Mouse (Mus musculus): ENCODE measurements at regions not wholly inside any gene's neighbourhood (a gene's known extent, or its start where the extent isn't known, plus 50 kb on each side); places are given as distances from the start of the nearest gene placed in this dataset.
A peak's percentile ranks its signal among the peaks of the same experiment; 100 is the strongest.

- Histone ChIP-seq H3K79me2 (replicated peaks; ENCODE audit: control insufficient read depth, extremely low read depth, insufficient read depth, poor library complexity, severe bottlenecking) (no peaks in the 10 kb centered on the region), H3K27me3 (replicated peaks) (no peaks in the 10 kb centered on the region), H3K4me2 (ENCODE audit: insufficient read depth, low read depth, poor library complexity, severe bottlenecking) (peak overlapping the region; percentile 34; the same call in 1 of the 2 replicates), H3K4me1 (ENCODE audit: control insufficient read depth in 1 of 2, insufficient read depth in 2 of 2) (peaks cover 11 to 58% of the 10 kb centered on the region in 2 experiments; a peak in 3 of 4 replicates), H3K9me3 (replicated peaks; ENCODE audit: low read length) (no peaks in the 10 kb centered on the region), H3K36me3 (replicated peaks in 1 of 2; ENCODE audit: control insufficient read depth in 1 of 2, insufficient read depth in 1 of 2, low read length in 1 of 2) (no peaks in the 10 kb centered on the region), H3K4me3 (replicated peaks in 1 of 3; ENCODE audit: low read depth in 2 of 3, low read length in 2 of 3, poor library complexity in 1 of 3) (no peak overlapping the region), H3K9ac (ENCODE audit: insufficient read depth, low read depth) (no peak overlapping the region), H3K27ac (ENCODE audit: insufficient read depth, low read depth) (no peak overlapping the region)
- dilution Hi-C loops (cut with MboI; ENCODE audit: extremely low pct_ligation_motif_present, extremely low pct_unique_long_range_greater_than_20kb, low sequenced_read_pairs) (no loop called here), in situ Hi-C loops (cut with MboI; ENCODE audit: low pct_ligation_motif_present, low pct_unique_long_range_greater_than_20kb, low sequenced_read_pairs) (no loop called here)
- TF ChIP-seq TCF12 (IDR thresholded peaks at IDR 0.05; ENCODE audit: low read depth, low read length) (no peak), KAT2A (IDR thresholded peaks at IDR 0.05; ENCODE audit: insufficient replicate concordance, low read length) (no peak), MAX (IDR thresholded peaks at IDR 0.05; ENCODE audit: low read length) (no peak), MXI1 (IDR thresholded peaks at IDR 0.05; ENCODE audit: low read depth, low read length) (no peak), ZC3H11A (IDR thresholded peaks at IDR 0.05; ENCODE audit: low read depth, low read length) (no peak), RCOR1 (conservative IDR thresholded peaks at IDR 0.05; ENCODE audit: low read depth, low read length) (no peak), ELF1 (IDR thresholded peaks at IDR 0.05; ENCODE audit: low read depth, low read length) (no peak), E2F4 (IDR thresholded peaks at IDR 0.05; ENCODE audit: insufficient replicate concordance, low read depth, low read length) (no peak), JUN (IDR thresholded peaks at IDR 0.05; ENCODE audit: insufficient read depth, low read depth, low read length) (no peak), SMC3 (IDR thresholded peaks at IDR 0.05; ENCODE audit: low read depth, low read length) (no peak), NELFE (IDR thresholded peaks at IDR 0.05; ENCODE audit: low read depth, low read length) (no peak), POLR2AphosphoS2 (IDR thresholded peaks at IDR 0.05; ENCODE audit: low read depth, low read length) (no peak)
- DNase-seq (ENCODE audit: extremely low read depth): peak; percentile 18
Measured at GRCm38 (mm10) chr17:83158652-83159051, 56.4 kb upstream of the Pkdcc start.

GRCm38 (mm10) chr17:83159634-83160033 is 55.5 kb upstream of the Pkdcc start:
- H3K27ac ChIP-seq (ENCODE audit: insufficient read depth, low read depth): no peak overlapping the region
- in situ Hi-C loops (cut with MboI; ENCODE audit: low pct_ligation_motif_present, low pct_unique_long_range_greater_than_20kb, low sequenced_read_pairs): no loop called here
- no peaks in the 10 kb centered on the region for H3K9me3 ChIP-seq (replicated peaks; ENCODE audit: low read length)
- no peaks in the 10 kb centered on the region for H3K36me3 ChIP-seq (replicated peaks in 1 of 2; ENCODE audit: control insufficient read depth in 1 of 2, insufficient read depth in 1 of 2, low read length in 1 of 2)
- H3K4me2 ChIP-seq (ENCODE audit: insufficient read depth, low read depth, poor library complexity, severe bottlenecking): no peak overlapping the region
- TF ChIP-seq JUND (conservative IDR thresholded peaks at IDR 0.05; ENCODE audit: low read depth, low read length) (no peak), SMC3 (IDR thresholded peaks at IDR 0.05; ENCODE audit: low read depth, low read length) (no peak), MAFK (IDR thresholded peaks at IDR 0.05; ENCODE audit: insufficient replicate concordance, low read length) (no peak), TCF12 (IDR thresholded peaks at IDR 0.05; ENCODE audit: low read depth, low read length) (no peak), ZKSCAN1 (IDR thresholded peaks at IDR 0.05; ENCODE audit: borderline replicate concordance, low read depth, low read length) (no peak), NELFE (IDR thresholded peaks at IDR 0.05; ENCODE audit: low read depth, low read length) (no peak), ZC3H11A (IDR thresholded peaks at IDR 0.05; ENCODE audit: low read depth, low read length) (no peak), RAD21 (IDR thresholded peaks at IDR 0.05; ENCODE audit: low read depth, low read length) (no peak), POLR2A (IDR thresholded peaks at IDR 0.05; ENCODE audit: low read depth, low read length) (no peak), ELF1 (IDR thresholded peaks at IDR 0.05; ENCODE audit: low read depth, low read length) (no peak), USF1 (IDR thresholded peaks at IDR 0.05; ENCODE audit: low read depth, low read length) (no peak), UBTF (IDR thresholded peaks at IDR 0.05; ENCODE audit: low read depth, low read length) (no peak), ZMIZ1 (IDR thresholded peaks at IDR 0.05; ENCODE audit: low read depth, low read length) (no peak), MAX (IDR thresholded peaks at IDR 0.05; ENCODE audit: low read length) (no peak), HCFC1 (IDR thresholded peaks at IDR 0.05; ENCODE audit: low read depth, low read length) (no peak), RCOR1 (conservative IDR thresholded peaks at IDR 0.05; ENCODE audit: low read depth, low read length) (no peak), KAT2A (IDR thresholded peaks at IDR 0.05; ENCODE audit: insufficient replicate concordance, low read length) (no peak), E2F4 (IDR thresholded peaks at IDR 0.05; ENCODE audit: insufficient replicate concordance, low read depth, low read length) (no peak)
- H3K4me3 ChIP-seq (replicated peaks in 1 of 3; ENCODE audit: low read depth in 2 of 3, low read length in 2 of 3, poor library complexity in 1 of 3): no peak overlapping the region
- H3K79me2 ChIP-seq (replicated peaks; ENCODE audit: control insufficient read depth, extremely low read depth, insufficient read depth, poor library complexity, severe bottlenecking): no peaks in the 10 kb centered on the region
- DNase-seq (ENCODE audit: extremely low read depth): no peak
- H3K4me1 ChIP-seq (ENCODE audit: control insufficient read depth in 1 of 2, insufficient read depth in 2 of 2): peaks cover 11 to 58% of the 10 kb centered on the region in 2 experiments; a peak in 3 of 4 replicates
- no peak overlapping the region for H3K9ac ChIP-seq (ENCODE audit: insufficient read depth, low read depth)
- H3K27me3 ChIP-seq (replicated peaks): no peaks in the 10 kb centered on the region
- dilution Hi-C loops (cut with MboI; ENCODE audit: extremely low pct_ligation_motif_present, extremely low pct_unique_long_range_greater_than_20kb, low sequenced_read_pairs): no loop called here

Data from CH12.LX (cell line).